Mouse (Mus musculus): ENCODE measurements around the gene Nepro.

Gene Nepro

GRCm38 (mm10) chr16:44716305-44717140 lies 7.6 kb upstream of the Nepro start:
- DNase-seq, result peak; percentile 6 to 14

GRCm38 (mm10) chr16:44717141-44717634 lies 6.9 kb upstream of the Nepro start:
- no peak for DNase-seq

- DNase-seq, result no peak
Observed at GRCm38 (mm10) chr16:44717838-44718237, 6.3 kb upstream of the Nepro start.

GRCm38 (mm10) chr16:44719349-44719748 lies 4.8 kb upstream of the Nepro start:
- DNase-seq, result no peak

GRCm38 (mm10) chr16:44720518-44720917 lies 3.6 kb upstream of the Nepro start:
- peak; percentile 7 to 20 for DNase-seq

- no peak for DNase-seq
Observed at GRCm38 (mm10) chr16:44722666-44723065, 1.4 kb upstream of the Nepro start.

GRCm38 (mm10) chr16:44724847-44725246 lies 746 bp downstream of the Nepro start:
- no peak for DNase-seq

DNA sequence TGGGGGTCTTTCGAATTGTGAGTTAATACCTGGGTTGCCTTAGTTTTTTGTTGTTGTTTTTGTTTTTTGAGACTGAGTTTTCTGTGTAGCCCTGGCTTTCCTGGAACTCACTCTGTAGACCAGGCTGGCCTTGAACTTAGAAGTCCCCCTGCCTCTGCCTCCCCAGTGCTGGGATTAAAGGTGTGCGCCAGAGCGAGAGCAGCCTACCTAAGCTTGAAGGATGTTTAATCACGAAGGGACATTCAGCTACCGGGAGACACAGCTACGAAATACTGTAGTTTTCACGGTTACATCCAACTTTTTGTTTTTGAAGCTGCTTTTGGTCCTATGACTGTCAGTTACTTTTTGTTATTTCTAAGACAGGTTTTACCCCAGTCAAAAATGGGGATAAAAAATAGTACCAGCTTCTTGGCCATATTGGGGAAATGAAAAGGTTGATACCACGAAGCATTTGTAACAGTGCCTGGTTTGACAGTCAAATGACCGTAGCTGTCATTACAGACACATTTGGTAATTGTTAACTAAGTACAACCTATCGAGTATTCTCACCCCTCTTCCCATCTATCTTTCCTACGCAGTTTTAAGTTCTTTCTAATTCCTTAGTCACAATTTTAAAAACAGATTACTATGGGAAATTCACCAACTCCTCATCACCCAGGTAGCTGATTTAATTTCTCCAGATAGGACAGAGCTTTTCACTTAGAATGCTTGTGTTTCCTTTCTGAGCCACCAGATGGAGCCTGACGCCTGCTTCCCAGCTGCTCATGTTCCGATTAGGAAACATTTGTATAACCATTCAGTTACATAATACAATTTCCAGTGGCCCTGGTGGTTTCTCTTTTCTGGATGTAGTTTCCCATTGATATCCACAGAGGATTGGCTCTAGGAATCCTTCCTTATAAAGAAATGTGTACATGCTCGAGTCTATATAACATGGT lies 1.5 kb downstream of the Nepro start:
- DNase-seq, result peak; percentile 73 to 77

DNA sequence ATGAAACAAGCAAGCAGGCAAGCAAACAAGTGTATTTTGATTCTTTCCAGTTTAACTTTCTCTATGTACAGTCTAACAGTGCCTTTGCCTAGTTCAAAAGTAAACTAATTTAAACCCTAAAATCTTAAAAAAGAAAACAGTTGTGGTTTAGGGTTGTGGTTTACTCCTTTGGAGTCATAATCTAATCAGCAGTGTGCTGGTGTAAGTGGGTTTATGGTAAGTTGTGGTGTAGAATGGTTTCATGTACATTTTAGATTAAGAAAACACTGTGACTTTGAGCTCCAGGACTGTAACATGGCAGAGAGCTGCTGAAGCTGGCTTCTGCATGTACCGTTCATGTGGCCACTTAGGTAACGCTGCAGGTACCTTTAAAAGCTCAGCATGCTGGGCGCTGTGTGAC lies 3.4 kb downstream of the Nepro start:
- DNase-seq, result no peak

- no peak for DNase-seq
Observed at GRCm38 (mm10) chr16:44734059-44734458, 10.0 kb downstream of the Nepro start.

DNA sequence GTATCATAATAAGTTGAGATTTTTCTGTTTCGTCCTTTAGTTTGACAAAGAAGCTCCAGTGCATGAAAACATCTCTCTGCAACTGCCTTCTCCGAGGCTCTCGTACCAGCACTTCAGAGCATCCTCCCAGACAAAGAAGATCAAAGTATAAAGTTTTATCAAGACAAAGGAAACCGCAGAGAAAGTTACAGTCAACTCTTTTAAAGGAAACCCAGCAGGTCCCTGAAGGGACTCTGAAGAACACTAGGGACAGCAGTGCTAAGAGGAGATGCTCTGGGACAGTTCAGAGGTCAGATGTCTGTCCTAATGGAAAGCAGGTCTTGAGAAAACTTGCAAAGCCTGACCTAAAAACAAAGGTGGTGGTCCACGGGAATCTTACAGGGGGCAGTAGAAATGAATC lies 11.6 kb downstream of the Nepro start:
- DNase-seq, result no peak

- no peak for DNase-seq
Observed at GRCm38 (mm10) chr16:44736118-44736517, 12.0 kb downstream of the Nepro start.

- no peak for DNase-seq
Observed at GRCm38 (mm10) chr16:44742753-44743152, 18.7 kb downstream of the Nepro start.

DNA sequence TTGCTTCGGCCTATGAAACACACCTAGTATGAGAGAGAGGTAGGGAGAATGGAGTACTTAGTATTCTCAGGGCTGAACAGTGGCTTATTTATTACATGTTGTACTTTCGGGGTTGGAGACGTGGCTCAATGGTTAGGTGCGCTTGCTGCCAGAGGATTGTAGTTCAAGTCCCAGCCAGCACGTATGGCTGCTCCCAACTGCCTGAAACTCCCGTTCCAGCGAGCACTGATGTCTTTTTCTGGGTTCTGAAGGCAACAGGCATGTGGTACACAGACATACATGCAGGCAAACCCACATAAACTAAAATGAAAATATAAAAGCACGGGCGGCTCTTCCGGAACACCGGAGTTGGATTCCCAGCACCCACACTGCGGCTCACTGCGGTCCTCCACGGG lies 21.4 kb downstream of the Nepro start:
- DNase-seq, result no peak

DNA sequence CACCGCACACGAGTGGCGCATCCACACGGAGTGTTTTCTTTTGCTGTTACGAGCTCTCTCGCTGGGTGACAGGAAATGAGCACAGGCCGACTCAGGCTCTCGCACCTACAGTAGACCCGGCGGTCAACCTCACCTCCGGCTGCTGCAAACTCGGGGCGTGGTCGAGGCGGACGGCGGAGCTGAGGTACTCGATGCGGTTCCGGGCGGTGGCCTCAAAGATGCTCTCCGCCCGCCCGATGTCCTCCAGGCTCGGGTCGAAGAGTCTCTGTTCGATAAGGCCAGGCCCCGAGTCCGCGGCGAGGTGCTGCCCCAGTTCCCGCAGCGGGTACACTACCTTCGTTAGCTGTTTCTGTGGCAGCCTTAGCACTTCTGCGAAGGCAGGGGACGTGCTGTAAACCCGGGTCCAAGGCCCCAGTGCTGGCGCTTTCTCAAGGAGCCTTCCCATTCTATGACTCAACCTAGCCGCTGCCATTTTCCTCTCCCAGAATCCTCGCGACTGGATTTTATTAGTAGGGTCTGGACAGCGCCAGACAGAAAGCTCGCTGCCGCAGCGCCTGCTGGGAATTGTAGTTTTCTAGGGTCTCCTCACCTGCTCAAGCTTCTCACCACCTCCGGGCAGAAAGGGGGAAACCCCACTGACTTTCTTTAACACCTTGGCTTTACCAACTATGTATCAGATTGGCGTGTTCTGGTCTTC lies 21.9 kb downstream of the Nepro start, which contains the start of gene Gtpbp8:
Gene Gtpbp8 (minus strand): TSS at position 498 of the 697 bp plus-strand sequence.
- DNase-seq, result peak; percentile 84 to 85

GRCm38 (mm10) chr16:44748007-44748406 lies 23.9 kb downstream of the Nepro start:
- DNase-seq, result no peak

GRCm38 (mm10) chr16:44757700-44758099 lies 33.6 kb downstream of the Nepro start:
- no peak for DNase-seq

- DNase-seq, result no peak
Observed at GRCm38 (mm10) chr16:44761811-44762210, 37.7 kb downstream of the Nepro start.

GRCm38 (mm10) chr16:44765555-44766319 lies 41.6 kb downstream of the Nepro start, which contains the start of gene Cd200r1:
Gene Cd200r1 (plus strand): TSS chr16:44765736.
- peak; percentile 17 to 29 for DNase-seq

DNA sequence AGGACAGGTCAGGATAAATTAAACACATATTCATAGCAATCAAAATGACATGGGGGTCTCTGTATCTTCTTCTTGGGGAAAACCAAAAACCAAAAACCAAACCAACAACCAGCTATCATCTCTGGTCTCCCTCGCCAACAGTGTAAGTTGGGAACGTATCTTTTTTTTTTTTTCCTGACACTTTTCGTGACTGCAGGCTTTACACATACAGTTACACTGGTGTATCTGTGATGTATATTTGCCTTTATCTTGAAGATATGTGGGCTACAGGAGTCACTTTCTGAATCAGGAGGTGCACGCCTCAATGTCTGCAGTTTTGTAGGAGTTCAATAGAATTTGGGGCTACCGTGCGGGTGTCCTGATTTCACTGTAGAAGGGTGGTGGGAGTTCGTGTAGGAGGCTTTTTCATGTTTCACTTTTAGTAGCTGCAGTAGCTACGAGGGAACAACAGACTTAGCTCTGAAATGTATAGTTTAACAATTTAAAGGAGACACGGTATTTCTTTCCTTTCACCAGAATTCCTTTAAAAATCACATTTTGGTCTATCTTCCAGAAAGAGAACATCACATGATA lies 42.3 kb downstream of the Nepro start:
- peak in 1 of 2 experiments; percentile 6 for DNase-seq

DNA sequence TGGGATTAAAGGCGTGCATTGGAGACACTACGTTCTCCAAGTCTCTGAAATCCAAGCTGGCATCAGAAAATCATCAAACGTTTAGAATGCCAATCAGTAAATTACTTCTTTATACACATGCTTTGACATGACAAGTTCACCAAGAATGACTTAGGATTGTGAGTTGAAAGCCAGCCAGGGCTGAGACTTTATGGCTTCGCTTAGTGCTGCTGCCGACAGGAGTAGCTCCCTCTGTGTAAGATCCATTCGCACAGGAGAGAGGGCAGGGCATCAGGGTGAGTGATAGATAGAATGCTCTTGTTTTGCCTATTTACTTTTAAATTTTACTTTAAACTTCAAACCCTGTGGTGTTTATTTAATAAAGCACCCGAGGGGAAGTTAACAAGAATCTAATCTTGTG lies 43.4 kb downstream of the Nepro start:
- no peak for DNase-seq

DNA sequence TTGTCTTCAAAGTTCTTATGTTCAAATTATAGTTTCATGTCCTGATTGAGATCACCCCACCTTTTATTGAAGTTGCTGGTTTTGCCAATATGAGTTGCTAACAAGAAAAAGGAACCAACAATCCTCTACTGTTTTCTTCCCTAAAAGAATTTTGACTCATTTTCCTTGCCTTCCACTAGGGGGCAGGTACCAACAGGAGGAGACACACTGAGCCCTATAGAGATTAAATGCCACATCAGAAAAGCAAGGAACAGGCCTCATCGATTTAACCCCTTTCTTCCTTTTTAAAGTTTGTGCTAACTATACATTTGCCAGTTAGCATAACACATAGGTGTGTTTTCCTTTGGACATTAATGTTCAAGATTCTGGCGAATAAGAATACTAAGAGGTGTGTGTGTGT lies 43.9 kb downstream of the Nepro start:
- peak; percentile 30 for DNase-seq

All from B cell, adult 2 months (primary cell).